Mouse (Mus musculus): ENCODE results near the gene Ankdd1b.

Ankdd1b gene

DNA sequence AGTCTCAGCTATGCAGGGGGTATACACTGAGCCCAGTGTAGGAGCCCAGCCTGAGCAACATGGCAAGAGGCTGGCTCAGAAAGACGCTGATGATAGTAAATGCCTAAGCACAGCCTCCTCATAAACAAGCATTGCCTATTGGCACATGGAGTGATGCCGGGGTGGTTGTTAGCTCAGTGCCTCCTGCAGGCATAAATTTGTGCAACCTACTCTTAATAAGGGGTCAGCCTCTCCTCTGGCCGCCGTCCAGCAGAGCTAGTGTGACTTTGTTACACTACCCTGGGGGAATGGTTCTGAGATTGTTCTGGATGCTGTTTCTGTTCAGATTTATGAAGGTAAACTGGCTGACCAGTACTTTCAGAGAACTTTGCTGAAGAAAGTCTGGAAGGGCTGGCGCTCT, 69.7 kb downstream of the Ankdd1b start:
- DNase-seq = no peak

DNA sequence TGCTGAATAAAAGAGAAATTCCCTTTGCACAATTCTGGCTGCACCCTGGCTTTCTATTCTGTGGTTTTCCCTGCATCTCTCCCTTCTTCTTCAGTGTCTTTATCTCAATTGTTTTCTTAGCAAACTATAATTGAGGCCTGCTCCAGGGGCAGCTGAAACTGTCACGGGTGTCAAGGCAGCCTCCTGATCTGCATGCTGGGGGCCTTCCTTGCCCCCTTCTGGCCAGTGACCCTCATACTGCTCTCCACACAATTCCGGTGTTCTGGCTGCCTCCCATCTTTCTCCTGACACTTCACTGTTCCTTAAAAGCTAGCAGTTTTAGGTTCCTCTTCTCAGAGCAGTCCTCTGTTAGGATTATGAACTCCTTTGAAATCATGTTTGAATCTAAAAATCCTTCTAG, 81.7 kb downstream of the Ankdd1b start:
- DNase-seq = no peak

- peak; percentile 99 for DNase-seq
Observed at GRCm38 (mm10) chr13:96388042-96388888, 82.7 kb downstream of the Ankdd1b start, which contains the start of gene Poc5. Gene Poc5, plus strand, starts transcription at chr13:96388294.

DNA sequence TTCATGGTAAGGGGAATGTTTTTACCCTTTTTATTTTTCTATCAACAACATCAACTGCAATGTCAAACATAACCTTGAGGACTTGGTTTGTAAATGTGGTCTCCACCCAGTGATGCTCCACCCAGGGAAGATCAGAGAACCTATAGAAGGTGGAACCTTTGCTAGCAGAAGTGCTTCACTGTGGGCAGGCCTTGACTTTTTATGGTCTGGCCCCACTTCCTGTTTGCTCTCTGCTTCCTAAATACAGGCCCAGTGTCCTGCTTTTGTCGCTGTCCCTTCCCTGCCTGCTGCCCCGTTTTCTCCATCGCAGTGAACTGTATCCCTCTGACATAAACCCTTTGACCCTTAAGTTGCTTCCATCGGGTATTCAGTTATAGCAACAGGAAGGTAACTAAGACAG, 93.1 kb downstream of the Ankdd1b start:
- DNase-seq = no peak

DNA sequence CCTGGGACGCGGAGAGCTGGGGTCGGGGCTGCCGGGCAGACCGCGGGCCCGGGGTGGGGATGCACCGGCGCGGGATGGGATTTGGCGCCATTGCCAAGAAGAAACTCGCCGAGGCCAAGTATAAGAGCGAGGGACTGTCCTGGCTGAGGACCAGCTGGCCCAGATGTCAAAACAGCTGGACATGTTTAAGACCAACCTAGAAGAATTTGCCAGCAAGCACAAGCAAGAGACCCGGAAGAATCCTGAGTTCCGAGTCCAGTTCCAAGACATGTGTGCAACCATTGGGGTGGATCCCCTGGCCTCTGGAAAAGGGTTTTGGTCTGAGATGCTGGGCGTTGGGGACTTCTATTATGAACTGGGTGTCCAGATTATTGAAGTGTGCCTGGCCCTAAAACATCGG, 94.1 kb downstream of the Ankdd1b start:
- no peak for DNase-seq

DNA sequence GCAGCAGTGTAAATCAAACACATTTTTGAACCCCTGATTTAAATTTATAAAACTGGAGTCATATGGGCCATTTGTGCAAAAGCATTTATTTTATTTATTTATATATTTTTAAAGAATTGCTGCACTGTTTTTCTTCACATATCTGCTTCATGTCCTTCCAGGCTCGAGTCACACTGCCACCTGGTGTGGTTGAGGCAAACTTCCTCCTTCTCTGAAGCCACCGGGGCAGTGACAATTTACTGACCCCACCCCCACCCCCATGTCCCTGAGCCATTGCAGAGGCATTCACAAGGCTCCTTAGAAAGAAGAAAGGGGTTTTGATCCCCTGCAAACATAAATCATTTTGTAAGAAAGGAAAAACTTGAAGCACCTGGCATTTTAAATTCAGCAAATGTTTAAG, 95.5 kb downstream of the Ankdd1b start:
- DNase-seq = no peak

All from right cerebral cortex, adult 18-20 months (tissue).